Mouse (Mus musculus) CH12.LX (cell line): Measurements from ENCODE around the gene Hap1. TPM values are rescaled to one million over a fixed set of nuclear protein-coding genes. Genes with fewer than 3 reads are reported as not detected.
"Not testable (repeated sequence)": the region's sequence is repeated elsewhere in the genome, so short reads cannot be mapped to it uniquely, and the experiment has no call there.

Source experiments
- DNase-seq: peaks from one replicate; pipeline ENCODE4 v3.0.0-alpha.2; 2013; ENCODE audit errors: extremely low read depth
- H3K27ac ChIP-seq: 2 replicates; pipeline ENCODE4 v1.5.1; 2012; ENCODE audit warnings: low read depth, mild to moderate bottlenecking, control low read depth, moderate library complexity; ENCODE audit not compliant: insufficient read depth
- H3K27me3 ChIP-seq: replicated peaks from 2 replicates; pipeline ENCODE3; 2012; ENCODE audit warnings: inconsistent platforms
- H3K36me3 ChIP-seq, 2 experiments: replicated peaks in 1 of 2; 2 replicates each; pipeline versions ENCODE3 to v1.6.1; 2012; ENCODE audit warnings: inconsistent platforms in 1 of 2, low read length in 1 of 2, mild to moderate bottlenecking in 1 of 2, mixed read lengths in 1 of 2, moderate library complexity in 1 of 2; ENCODE audit not compliant: control insufficient read depth in 1 of 2, insufficient read depth in 1 of 2
- H3K4me1 ChIP-seq, 2 experiments: 2 replicates each; pipeline ENCODE4 v1.6.1; 2012; ENCODE audit warnings: inconsistent platforms in 1 of 2, moderate library complexity in 1 of 2; ENCODE audit not compliant: insufficient read depth in 2 of 2, control insufficient read depth in 1 of 2
- H3K4me2 ChIP-seq: 2 replicates; pipeline ENCODE4 v1.6.1; 2012; ENCODE audit warnings: low read depth, mild to moderate bottlenecking, control low read depth; ENCODE audit not compliant: poor library complexity, insufficient read depth, severe bottlenecking
- H3K4me3 ChIP-seq, 3 experiments: fragments of 150-350 bp in 1 of 3; sonication (generic) in 1 of 3; replicated peaks in 1 of 3; 2 replicates each; pipeline versions ENCODE3 to v1.5.1; 2011 to 2012; ENCODE audit warnings: low read depth in 2 of 3, low read length in 2 of 3, mild to moderate bottlenecking in 2 of 3, moderate library complexity in 2 of 3, control low read depth in 1 of 3, improper control_type of control experiment in 1 of 3, inconsistent platforms in 1 of 3, mixed read lengths in 1 of 3; ENCODE audit not compliant: poor library complexity in 1 of 3
- H3K79me2 ChIP-seq: replicated peaks from 2 replicates; pipeline ENCODE4 v1.6.1; 2012; ENCODE audit warnings: mild to moderate bottlenecking, moderate library complexity; ENCODE audit not compliant: control insufficient read depth, poor library complexity, insufficient read depth, severe bottlenecking; ENCODE audit errors: extremely low read depth
- H3K9ac ChIP-seq: 2 replicates; pipeline ENCODE4 v1.6.1; 2012; ENCODE audit warnings: low read depth, mild to moderate bottlenecking, control low read depth, moderate library complexity; ENCODE audit not compliant: insufficient read depth
- H3K9me3 ChIP-seq: replicated peaks from 2 replicates; pipeline ENCODE3; 2012; ENCODE audit warnings: low read length, inconsistent platforms, mixed read lengths
- BHLHE40 ChIP-seq: IDR thresholded peaks from 2 replicates; pipeline ENCODE4 v1.6.1; 2011; ENCODE audit warnings: mild to moderate bottlenecking, low read depth, low read length, improper control_type of control experiment
- CHD2 ChIP-seq: IDR thresholded peaks from 2 replicates; pipeline ENCODE4 v1.6.1; 2011; ENCODE audit warnings: low read length, improper control_type of control experiment
- E2F4 ChIP-seq: IDR thresholded peaks from 2 replicates; pipeline ENCODE4 v1.6.1; 2011; ENCODE audit warnings: low read depth, low read length, improper control_type of control experiment; ENCODE audit not compliant: insufficient replicate concordance
- ELF1 ChIP-seq: IDR thresholded peaks from 2 replicates; pipeline ENCODE4 v1.6.1; 2014; ENCODE audit warnings: low read depth, mild to moderate bottlenecking, inconsistent platforms, low read length, improper control_type of control experiment
- EP300 ChIP-seq: IDR thresholded peaks from 2 replicates; pipeline ENCODE4 v1.6.1; 2011; ENCODE audit warnings: low read length, improper control_type of control experiment
- ETS1 ChIP-seq: conservative IDR thresholded peaks from 2 replicates; pipeline ENCODE4 v1.6.1; 2012; ENCODE audit warnings: low read depth, mild to moderate bottlenecking, inconsistent platforms, low read length, improper control_type of control experiment, moderate library complexity
- JUND ChIP-seq: conservative IDR thresholded peaks from 2 replicates; pipeline ENCODE4 v1.6.1; 2011; ENCODE audit warnings: low read depth, low read length, improper control_type of control experiment
- KAT2A ChIP-seq: IDR thresholded peaks from 2 replicates; pipeline ENCODE4 v1.6.1; 2012; ENCODE audit warnings: low read length, improper control_type of control experiment, inconsistent platforms; ENCODE audit not compliant: insufficient replicate concordance
- MAX ChIP-seq: IDR thresholded peaks from 2 replicates; pipeline ENCODE4 v1.6.1; 2011; ENCODE audit warnings: low read length, improper control_type of control experiment
- MAZ ChIP-seq: IDR thresholded peaks from 2 replicates; pipeline ENCODE4 v1.6.1; 2012; ENCODE audit warnings: low read depth, mild to moderate bottlenecking, inconsistent platforms, low read length, improper control_type of control experiment, moderate library complexity
- MEF2A ChIP-seq: IDR thresholded peaks from 2 replicates; pipeline ENCODE4 v1.6.1; 2014; ENCODE audit warnings: low read depth, mild to moderate bottlenecking, inconsistent platforms, low read length, improper control_type of control experiment, borderline replicate concordance
- MYC ChIP-seq: IDR thresholded peaks from 2 replicates; pipeline ENCODE4 v1.6.1; 2011; ENCODE audit warnings: low read depth, mild to moderate bottlenecking, improper control_type of control experiment, low read length
- NELFE ChIP-seq: IDR thresholded peaks from 2 replicates; pipeline ENCODE4 v1.6.1; 2011; ENCODE audit warnings: low read depth, low read length, improper control_type of control experiment
- POLR2A ChIP-seq: IDR thresholded peaks from 2 replicates; pipeline ENCODE4 v1.6.1; 2011; ENCODE audit warnings: low read depth, mild to moderate bottlenecking, improper control_type of control experiment, low read length
- POLR2AphosphoS2 ChIP-seq: IDR thresholded peaks from 2 replicates; pipeline ENCODE4 v1.6.1; 2011; ENCODE audit warnings: low read depth, low read length, improper control_type of control experiment
- RAD21 ChIP-seq: IDR thresholded peaks from 2 replicates; pipeline ENCODE4 v1.6.1; 2011; ENCODE audit warnings: low read depth, mild to moderate bottlenecking, low read length, improper control_type of control experiment, moderate library complexity
- RCOR1 ChIP-seq: conservative IDR thresholded peaks from 2 replicates; pipeline ENCODE4 v1.6.1; 2012; ENCODE audit warnings: low read depth, mild to moderate bottlenecking, inconsistent platforms, low read length, improper control_type of control experiment
- SMC3 ChIP-seq: IDR thresholded peaks from 2 replicates; pipeline ENCODE4 v1.6.1; 2011; ENCODE audit warnings: low read depth, low read length, improper control_type of control experiment
- TCF12 ChIP-seq: IDR thresholded peaks from 2 replicates; pipeline ENCODE4 v1.6.1; 2014; ENCODE audit warnings: low read depth, mild to moderate bottlenecking, inconsistent platforms, low read length, improper control_type of control experiment
- ZMIZ1 ChIP-seq: IDR thresholded peaks from 2 replicates; pipeline ENCODE4 v1.6.1; 2012; ENCODE audit warnings: low read depth, mild to moderate bottlenecking, inconsistent platforms, low read length, improper control_type of control experiment
- ZNF384 ChIP-seq: IDR thresholded peaks from 2 replicates; pipeline ENCODE4 v1.6.1; 2012; ENCODE audit warnings: low read depth, low read length, improper control_type of control experiment, inconsistent platforms
- dilution Hi-C: fragments of 300-500 bp; cut with MboI; formaldehyde crosslinking; loops from 2 replicates; pipeline ENCODE4 v1.14.3; 2020; ENCODE audit warnings: low sequenced_read_pairs; ENCODE audit not compliant: extremely low pct_unique_long_range_greater_than_20kb, extremely low pct_ligation_motif_present
- in situ Hi-C: fragments of 300-500 bp; cut with MboI; formaldehyde crosslinking; loops from 3 replicates; pipeline ENCODE4 v1.14.3; 2019; ENCODE audit warnings: low sequenced_read_pairs, low pct_ligation_motif_present, low pct_unique_long_range_greater_than_20kb, mixed read lengths
- polyA plus RNA-seq: library from polyadenylated mRNA; unstranded; fragments of >175 nt; gene quantifications from 2 replicates; pipeline ENCODE4 v1.2.1, GENCODE M21; 2012; ENCODE audit warnings: low read depth; ENCODE audit not compliant: insufficient read length
- total RNA-seq, 2 experiments: library from RNA; depleted of rRNA; stranded (reverse); fragments of 300-350 nt in 1 of 2; fragments of >200 nt in 1 of 2; gene quantifications; 2 replicates each; pipeline ENCODE4 v1.2.3; 2012 to 2014

Gene Hap1
- total and polyA plus RNA-seq, 3 experiments = 0.34 TPM; not detected in 2

DNA sequence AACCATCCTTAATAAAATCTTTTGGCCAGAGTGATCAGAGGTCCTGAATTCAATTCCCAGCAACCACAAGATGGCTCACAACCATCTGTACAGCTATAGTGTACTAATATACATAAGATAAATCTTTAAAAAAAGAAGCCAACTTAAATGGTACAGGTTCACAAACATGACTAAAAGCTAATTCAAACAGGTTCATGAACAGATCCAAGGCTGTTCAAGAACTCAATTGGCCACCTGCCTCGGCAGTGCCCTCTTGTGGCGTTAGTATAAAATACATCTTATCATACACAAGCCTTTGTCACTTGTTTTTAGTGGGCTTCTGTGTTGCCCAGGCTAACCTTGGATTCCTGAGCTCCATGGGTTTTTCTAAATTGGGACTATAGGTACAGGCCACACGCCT lies 32.4 kb downstream of the Hap1 start (continued):
- TF ChIP-seq CHD2 (0 out of 2 replicates have a peak, but pooled peaks have one; percentile 34), EP300 (no peak), MAX (peak; percentile 51; the same call in 1 of the 2 replicates), KAT2A (no peak), TCF12 (no peak), POLR2A (peak; percentile 48), NELFE (no peak), ETS1 (no peak), BHLHE40 (no peak), RCOR1 (no peak), MYC (peak; percentile 76), RAD21 (peak; percentile 33)

- Histone ChIP-seq H3K4me2 (peak overlapping the region; percentile 64; the same call in 1 of the 2 replicates), H3K27ac (no peak overlapping the region), H3K27me3 (no peaks in the 10 kb centered on the region), H3K36me3 (peaks cover 20 to 23% of the 10 kb centered on the region in 2 experiments), H3K4me1 (peaks cover 2 to 19% of the 10 kb centered on the region in 2 experiments; a peak in 2 of 4 replicates), H3K4me3 (peak overlapping the region in 1 of 3 experiments; percentile 39), H3K79me2 (peaks cover 19% of the 10 kb centered on the region), H3K9ac (no peak overlapping the region; the same call in 1 of the 2 replicates), H3K9me3 (no peaks in the 10 kb centered on the region)
- in situ Hi-C loops = no loop called here
- TF ChIP-seq ELF1 (peak; percentile 38; the same call in 1 of the 2 replicates), SMC3 (no peak), NELFE (no peak), EP300 (0 out of 2 replicates have a peak, but pooled peaks have one; percentile 12), RCOR1 (no peak; the same call in 1 of the 2 replicates), CHD2 (peak; percentile 70; the same call in 1 of the 2 replicates), MEF2A (no peak), TCF12 (no peak), POLR2A (peak; percentile 20; the same call in 1 of the 2 replicates), JUND (no peak), E2F4 (no peak), POLR2AphosphoS2 (peak; percentile 85), ZMIZ1 (peak; percentile 80), MAZ (peak; percentile 66; the same call in 1 of the 2 replicates), ZNF384 (peak; percentile 82)
- no peak for DNase-seq
- dilution Hi-C loops = no loop called here
These were observed 33.2 kb downstream of the Hap1 start for GRCm38 (mm10) chr11:100322591-100323258.

- in situ Hi-C loops, H3K27me3 ChIP-seq, DNase-seq, H3K9me3 ChIP-seq, dilution Hi-C loops, H3K27ac ChIP-seq: not testable (repeated sequence)
- H3K4me1 ChIP-seq = peaks cover 2 to 16% of the 10 kb centered on the region in 2 experiments; a peak in 2 of 4 replicates
- H3K79me2 ChIP-seq = peaks cover 19% of the 10 kb centered on the region
- H3K4me2 ChIP-seq = peak overlapping the region; percentile 64
- H3K9ac ChIP-seq = peak overlapping the region; percentile 36; the same call in 1 of the 2 replicates
- peak overlapping the region in 2 of 3 experiments; percentile 39 to 81 for H3K4me3 ChIP-seq
- peaks cover 20 to 23% of the 10 kb centered on the region in 2 experiments for H3K36me3 ChIP-seq
These were observed 34.2 kb downstream of the Hap1 start for GRCm38 (mm10) chr11:100321479-100322305.
